Mouse (Mus musculus): Measurements from ENCODE around the gene Kat2a. TPM values are rescaled to one million over a fixed set of nuclear protein-coding genes. Genes with fewer than 3 reads are reported as not detected.
A peak's percentile ranks its signal among the peaks of the same experiment; 100 is the strongest.

Kat2a gene
- polyA plus RNA-seq, 1 experiment: 6.9 TPM

DNA sequence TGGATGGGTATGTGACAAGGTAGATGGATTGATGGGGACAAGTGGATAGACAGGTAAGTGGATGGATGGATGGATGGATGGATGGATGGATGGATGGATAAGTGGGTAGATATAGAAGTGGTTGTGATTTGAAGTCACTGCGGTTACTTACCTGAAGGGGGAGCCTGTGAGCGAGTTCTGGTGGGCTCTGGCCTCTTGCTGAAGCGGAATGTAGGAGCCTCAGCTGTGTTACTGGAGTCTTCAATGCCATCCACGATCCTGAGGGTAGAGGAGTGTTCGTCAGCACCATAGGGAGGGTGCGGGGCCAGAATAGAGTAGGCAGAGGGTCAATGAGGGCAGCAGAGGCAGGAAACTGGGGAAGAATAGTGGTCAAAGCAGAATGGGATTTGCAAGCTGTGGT lies 32.8 kb upstream of the Kat2a start:
- Histone ChIP-seq H3K4me1 (ENCODE audit: control insufficient read depth, insufficient read depth, insufficient read length, low read length) (peaks cover 7% of the 10 kb centered on the region; the same call in 1 of the 2 replicates), H3K4me3 (ENCODE audit: insufficient read depth, low read depth, low read length) (no peak overlapping the region), H3K27ac (replicated peaks; ENCODE audit: low read depth, low read length) (no peak overlapping the region)

DNA sequence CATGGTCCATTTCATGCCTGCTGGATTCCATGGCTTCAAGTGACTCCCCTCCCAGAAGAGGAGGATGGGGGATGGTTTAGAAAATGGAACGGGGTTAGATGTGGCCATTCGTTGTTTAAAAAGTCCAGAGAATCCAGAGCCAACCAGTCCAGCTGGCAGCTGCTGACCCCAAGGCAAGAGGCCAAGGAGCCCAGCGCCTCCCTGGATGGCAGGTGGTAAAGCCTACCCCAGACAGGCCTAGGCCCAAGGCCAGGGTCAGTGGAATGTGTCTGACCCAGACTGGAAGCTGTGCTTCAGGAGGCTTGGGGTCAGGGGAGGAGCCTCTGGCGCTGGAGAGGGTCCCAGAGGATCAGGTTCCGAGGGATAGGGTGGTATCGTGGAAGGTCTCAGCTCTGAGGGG lies 29.1 kb upstream of the Kat2a start:
- Histone ChIP-seq H3K4me1 (ENCODE audit: control insufficient read depth, insufficient read depth, insufficient read length, low read length) (peaks cover 13% of the 10 kb centered on the region), H3K27ac (replicated peaks; ENCODE audit: low read depth, low read length) (no peak overlapping the region), H3K4me3 (ENCODE audit: insufficient read depth, low read depth, low read length) (no peak overlapping the region)

DNA sequence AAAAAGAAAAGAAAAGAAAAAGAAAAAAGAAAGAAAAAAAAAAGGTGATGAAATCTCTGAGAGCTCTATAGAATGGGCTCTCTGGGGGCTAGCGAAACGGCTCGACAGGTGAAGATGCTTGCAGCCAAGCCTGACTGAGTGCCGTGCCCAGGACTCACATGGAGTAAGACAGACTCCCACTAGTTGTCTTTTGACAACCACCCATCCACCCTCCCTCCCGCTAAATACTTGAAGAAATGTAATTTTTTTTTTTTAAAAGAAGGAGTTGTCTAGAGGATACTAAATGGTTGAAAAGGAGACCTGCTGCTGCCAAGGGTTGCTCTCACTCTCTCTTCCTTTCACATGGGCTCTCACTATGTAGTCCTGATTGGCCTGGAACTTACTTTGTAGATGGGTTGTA lies 26.5 kb upstream of the Kat2a start:
- no peak overlapping the region for H3K27ac ChIP-seq (replicated peaks; ENCODE audit: low read depth, low read length)
- H3K4me1 ChIP-seq (ENCODE audit: control insufficient read depth, insufficient read depth, insufficient read length, low read length): peaks cover 26% of the 10 kb centered on the region
- H3K4me3 ChIP-seq (ENCODE audit: insufficient read depth, low read depth, low read length): no peak overlapping the region

DNA sequence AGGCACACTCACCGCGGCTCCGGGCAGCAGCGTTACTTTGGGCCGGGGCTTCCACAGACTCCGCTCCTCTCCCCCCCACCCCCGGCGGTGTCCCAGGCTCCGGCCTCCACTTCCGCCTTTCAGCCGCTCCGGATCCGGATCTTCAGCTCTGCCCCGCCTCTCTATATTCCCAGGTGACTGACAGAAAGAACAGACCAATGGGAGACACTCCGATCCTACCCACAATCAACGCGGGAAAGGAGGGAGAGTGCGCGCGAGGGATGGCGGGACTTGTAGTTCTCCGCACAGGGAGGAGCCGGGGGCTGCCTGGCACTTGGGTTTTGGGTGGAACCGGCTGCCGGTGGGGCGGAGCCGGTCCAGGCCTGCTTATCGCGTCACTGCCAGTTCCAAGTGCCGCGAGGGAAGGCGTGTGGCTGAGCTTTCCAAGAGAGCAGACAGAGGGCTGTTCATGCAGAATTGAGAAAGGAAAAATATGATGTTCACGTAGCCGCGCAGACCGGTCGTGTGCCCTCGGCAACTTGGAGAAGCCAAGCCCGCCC lies 25.9 kb upstream of the Kat2a start, which contains the start of gene Rab5c:
Rab5c (minus strand) TSS at position 150 of the 539 bp plus-strand sequence.
- H3K4me3 ChIP-seq (ENCODE audit: insufficient read depth, low read depth, low read length): peak within 1 kb of the TSS; percentile 82
- H3K4me1 ChIP-seq (ENCODE audit: control insufficient read depth, insufficient read depth, insufficient read length, low read length): peaks cover 26% of the 10 kb centered on the region
- peak within 1 kb of the TSS; percentile 89 for H3K27ac ChIP-seq (replicated peaks; ENCODE audit: low read depth, low read length)

DNA sequence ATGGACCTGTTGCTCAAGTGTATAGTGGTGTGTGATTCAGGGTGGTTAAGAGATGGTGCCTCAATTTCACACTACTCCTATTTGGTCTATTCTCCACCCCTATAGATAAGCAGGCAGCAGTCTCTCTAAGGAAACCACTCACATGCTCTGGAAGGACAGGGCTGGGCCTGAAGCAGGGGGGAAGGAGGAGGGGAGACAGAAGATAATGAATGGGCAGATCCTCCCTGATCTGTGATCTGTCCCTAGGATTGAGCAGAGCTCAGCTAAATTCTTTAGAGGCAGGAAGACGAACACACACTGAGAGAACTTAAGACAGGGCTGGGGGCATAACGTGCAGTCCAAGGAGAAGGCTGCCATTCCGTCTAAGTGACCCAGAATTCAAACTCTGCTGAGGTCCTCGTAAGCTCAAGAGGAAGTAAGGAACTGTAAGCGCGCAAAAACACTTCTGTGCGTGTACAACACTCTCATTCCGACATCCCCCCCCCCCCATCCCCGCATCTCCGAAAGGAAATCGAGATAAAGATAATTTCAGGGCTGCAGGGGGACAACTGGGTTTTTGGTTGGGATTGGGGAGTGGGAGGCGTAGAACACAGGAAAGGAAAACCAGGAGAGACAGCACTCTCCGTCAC lies 25.0 kb upstream of the Kat2a start:
- Histone ChIP-seq H3K4me1 (ENCODE audit: control insufficient read depth, insufficient read depth, insufficient read length, low read length) (peaks cover 26% of the 10 kb centered on the region), H3K27ac (replicated peaks; ENCODE audit: low read depth, low read length) (peak overlapping the region; percentile 89), H3K4me3 (ENCODE audit: insufficient read depth, low read depth, low read length) (peak overlapping the region; percentile 82)

DNA sequence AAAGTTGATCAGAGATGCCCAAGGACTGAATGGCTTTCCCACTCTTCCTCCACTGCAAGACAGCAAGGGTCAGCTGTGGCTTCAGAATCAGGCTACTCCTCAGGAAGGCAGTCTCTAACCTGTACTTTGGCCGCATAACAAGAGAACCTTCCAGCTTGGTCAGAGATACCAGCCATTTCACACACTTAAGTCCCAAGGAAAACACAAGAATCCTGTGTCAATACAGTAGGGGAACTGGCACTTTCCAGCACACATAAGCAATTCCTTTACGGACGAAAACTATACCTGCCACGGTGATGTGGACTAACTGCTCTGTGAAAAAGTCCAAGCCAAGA lies 24.4 kb upstream of the Kat2a start:
- Histone ChIP-seq H3K4me3 (ENCODE audit: insufficient read depth, low read depth, low read length) (peak overlapping the region; percentile 82), H3K4me1 (ENCODE audit: control insufficient read depth, insufficient read depth, insufficient read length, low read length) (peaks cover 24% of the 10 kb centered on the region), H3K27ac (replicated peaks; ENCODE audit: low read depth, low read length) (peak overlapping the region; percentile 3)

DNA sequence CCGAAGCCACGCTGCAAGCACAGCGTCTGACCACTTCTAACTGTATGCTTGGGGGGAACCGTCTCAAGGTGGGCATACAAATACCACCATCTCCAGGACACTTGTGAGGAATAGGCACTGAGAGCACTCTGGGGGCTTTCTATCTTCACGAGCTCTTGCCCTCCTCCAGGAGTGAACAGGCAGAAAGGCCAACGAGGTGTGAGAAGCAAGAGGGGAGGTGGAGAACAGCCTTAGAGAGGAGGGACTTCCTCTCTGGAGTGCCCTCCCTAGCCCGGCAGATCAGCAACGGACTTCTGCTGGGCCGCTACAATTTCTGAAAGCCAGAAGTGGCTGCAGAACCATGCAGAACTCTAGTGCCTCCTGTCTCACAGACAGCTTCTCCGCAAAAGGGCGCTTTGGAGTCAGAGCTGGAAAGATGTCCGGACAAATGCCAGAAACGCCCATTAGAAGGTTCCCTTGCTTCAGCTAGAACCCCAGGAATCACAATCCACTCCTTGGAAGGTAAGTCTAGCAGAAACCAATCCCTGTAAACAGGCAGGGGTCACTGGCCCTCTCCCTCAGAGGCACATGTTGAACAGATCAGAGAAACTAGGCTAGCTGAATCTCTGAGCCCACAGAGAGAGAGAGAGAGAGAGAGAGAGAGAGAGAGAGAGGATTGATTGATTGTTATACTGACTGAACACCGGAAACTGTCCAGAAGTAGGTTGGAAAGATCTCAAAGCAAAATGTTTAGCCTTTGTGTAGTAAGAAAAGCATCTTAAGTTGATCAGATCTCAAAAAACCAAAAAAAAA lies 23.9 kb upstream of the Kat2a start:
- peaks cover 22% of the 10 kb centered on the region for H3K4me1 ChIP-seq (ENCODE audit: control insufficient read depth, insufficient read depth, insufficient read length, low read length)
- H3K4me3 ChIP-seq (ENCODE audit: insufficient read depth, low read depth, low read length): peak overlapping the region; percentile 82
- peak overlapping the region; percentile 57 for H3K27ac ChIP-seq (replicated peaks; ENCODE audit: low read depth, low read length)

DNA sequence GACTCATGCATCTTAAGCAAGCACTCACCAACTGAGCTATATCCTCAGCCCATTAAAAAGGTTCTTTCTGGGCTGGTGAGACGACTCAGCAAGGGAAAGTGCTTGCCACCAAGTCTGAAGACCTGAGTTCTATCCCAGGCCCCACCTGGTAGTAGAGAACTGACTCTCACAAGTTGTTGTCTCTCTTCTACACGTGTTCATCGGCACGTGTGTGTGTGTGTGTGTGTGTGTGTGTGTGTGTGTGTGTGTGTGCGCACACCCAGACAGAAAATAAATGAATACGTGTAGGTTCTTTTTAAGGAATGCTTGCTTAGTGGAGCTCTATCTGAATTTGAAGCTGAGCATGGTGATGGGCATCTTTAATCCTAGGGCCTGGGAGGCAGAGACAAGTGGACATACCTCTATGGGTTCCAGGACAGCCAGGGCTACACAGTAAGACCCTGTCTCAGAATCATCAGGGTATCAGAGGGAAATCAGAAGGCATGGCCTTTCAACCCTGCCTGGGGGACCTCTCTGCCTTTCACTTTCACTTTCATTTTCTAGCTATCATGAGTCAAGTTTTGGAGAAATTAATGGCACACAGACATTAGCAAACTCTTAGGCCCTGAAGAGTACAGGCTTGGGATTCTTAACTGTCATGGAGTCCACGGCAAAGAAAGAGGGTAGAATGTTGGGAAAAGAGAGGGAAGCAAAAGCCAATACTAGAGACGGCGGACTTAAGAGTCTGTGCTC lies 23.0 kb upstream of the Kat2a start:
- H3K27ac ChIP-seq (replicated peaks; ENCODE audit: low read depth, low read length): peak overlapping the region; percentile 57
- H3K4me3 ChIP-seq (ENCODE audit: insufficient read depth, low read depth, low read length): peak overlapping the region; percentile 82
- peaks cover 28% of the 10 kb centered on the region for H3K4me1 ChIP-seq (ENCODE audit: control insufficient read depth, insufficient read depth, insufficient read length, low read length)

DNA sequence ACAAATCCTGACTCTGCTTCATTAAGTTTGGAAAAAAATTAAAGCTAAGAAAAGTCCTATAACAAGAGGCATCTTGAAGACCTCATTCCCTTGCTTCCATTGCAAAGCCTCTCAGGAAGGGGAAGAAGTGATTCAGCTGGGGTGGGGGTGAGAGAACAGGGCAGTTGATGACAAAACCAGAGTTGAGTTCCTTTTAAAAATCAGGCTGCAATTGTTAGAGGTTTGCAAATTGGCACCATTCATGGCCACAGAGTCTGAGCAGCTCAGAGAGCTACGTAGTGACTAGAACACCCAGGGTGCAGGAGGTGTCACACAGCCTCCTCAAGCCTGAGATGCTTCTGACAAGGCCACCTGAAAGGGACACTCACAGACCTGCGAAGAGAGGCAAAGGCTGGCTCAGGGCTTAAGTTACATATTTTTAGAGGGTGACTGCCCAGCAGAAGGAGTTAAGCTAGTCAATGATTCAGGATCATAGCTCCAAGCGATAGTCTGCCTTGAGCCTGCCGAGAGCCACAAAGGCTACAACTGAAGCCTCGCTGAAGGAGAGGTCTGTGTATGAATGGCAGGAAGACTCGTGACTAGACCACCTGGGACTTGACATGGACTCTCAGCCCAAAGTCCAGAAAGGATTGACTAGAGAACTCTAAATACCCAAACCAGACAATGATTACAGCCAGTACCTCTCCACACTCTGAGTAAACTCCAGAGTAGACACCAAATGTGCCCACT lies 18.4 kb upstream of the Kat2a start:
- peaks cover 43% of the 10 kb centered on the region for H3K4me1 ChIP-seq (ENCODE audit: control insufficient read depth, insufficient read depth, insufficient read length, low read length)
- peak overlapping the region; percentile 85 for H3K27ac ChIP-seq (replicated peaks; ENCODE audit: low read depth, low read length)
- H3K4me3 ChIP-seq (ENCODE audit: insufficient read depth, low read depth, low read length): no peak overlapping the region

DNA sequence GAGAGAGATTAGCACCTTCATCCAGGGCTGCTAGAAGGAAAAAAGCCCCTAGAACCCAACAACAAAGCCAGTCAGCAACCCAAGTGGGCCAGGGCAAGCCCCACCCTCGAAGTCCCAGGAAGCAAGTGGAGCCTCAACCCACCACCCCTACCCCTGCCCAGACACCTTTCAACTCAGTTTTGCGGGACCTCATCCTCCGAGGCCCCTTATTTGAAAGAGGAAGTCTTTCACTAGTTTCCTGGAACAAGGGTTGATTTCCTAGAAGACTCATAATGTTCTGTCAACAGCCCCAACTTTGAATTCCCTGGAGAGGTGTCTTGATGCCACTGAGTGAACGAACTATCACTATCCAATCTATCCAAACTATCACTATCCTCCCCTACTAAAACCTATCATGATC lies 17.7 kb upstream of the Kat2a start:
- Histone ChIP-seq H3K4me1 (ENCODE audit: control insufficient read depth, insufficient read depth, insufficient read length, low read length) (peaks cover 43% of the 10 kb centered on the region), H3K4me3 (ENCODE audit: insufficient read depth, low read depth, low read length) (no peak overlapping the region), H3K27ac (replicated peaks; ENCODE audit: low read depth, low read length) (peak overlapping the region; percentile 77)

DNA sequence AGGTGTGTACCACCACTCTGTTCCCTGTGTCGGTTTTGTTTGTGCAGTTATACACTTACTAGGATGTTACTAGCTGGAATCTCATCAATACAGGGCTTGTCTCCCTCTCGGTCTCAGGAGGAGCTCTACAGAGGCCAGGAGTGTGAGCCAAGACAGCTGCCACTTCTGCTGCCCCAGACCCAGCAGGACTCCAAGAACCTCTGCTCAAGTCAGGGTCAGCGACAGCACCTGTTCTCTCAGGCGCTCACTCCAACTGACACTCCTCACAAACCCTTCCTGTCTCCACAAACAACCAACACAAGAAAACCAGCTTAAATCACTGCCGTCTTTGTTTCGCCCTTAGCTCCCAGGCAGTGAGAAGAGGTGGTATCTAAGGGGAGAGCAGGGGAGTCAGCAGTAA lies 16.3 kb upstream of the Kat2a start:
- H3K27ac ChIP-seq (replicated peaks; ENCODE audit: low read depth, low read length): peak overlapping the region; percentile 77
- peaks cover 51% of the 10 kb centered on the region for H3K4me1 ChIP-seq (ENCODE audit: control insufficient read depth, insufficient read depth, insufficient read length, low read length)
- no peak overlapping the region for H3K4me3 ChIP-seq (ENCODE audit: insufficient read depth, low read depth, low read length)

DNA sequence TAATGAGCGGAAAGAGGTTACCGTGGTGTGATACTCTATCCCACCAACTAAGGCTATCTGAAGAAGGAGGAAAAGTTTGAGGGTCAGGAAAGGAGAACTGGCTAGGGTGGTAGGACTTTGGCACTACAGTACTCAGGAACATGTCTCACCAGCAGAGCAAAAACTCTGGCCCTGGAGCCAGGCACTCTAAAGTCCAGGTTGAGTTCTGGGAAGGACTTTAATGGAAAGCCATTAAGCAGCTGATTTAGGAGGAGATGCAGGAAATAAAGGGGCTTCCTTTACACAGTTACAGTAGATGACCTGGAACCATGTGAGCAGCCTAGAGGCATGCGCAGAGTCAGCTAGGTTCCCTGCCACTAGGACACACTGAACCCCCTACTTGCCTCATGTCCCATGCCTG lies 14.9 kb upstream of the Kat2a start:
- no peak overlapping the region for H3K4me3 ChIP-seq (ENCODE audit: insufficient read depth, low read depth, low read length)
- H3K4me1 ChIP-seq (ENCODE audit: control insufficient read depth, insufficient read depth, insufficient read length, low read length): peaks cover 55% of the 10 kb centered on the region
- peak overlapping the region; percentile 43 for H3K27ac ChIP-seq (replicated peaks; ENCODE audit: low read depth, low read length)

DNA sequence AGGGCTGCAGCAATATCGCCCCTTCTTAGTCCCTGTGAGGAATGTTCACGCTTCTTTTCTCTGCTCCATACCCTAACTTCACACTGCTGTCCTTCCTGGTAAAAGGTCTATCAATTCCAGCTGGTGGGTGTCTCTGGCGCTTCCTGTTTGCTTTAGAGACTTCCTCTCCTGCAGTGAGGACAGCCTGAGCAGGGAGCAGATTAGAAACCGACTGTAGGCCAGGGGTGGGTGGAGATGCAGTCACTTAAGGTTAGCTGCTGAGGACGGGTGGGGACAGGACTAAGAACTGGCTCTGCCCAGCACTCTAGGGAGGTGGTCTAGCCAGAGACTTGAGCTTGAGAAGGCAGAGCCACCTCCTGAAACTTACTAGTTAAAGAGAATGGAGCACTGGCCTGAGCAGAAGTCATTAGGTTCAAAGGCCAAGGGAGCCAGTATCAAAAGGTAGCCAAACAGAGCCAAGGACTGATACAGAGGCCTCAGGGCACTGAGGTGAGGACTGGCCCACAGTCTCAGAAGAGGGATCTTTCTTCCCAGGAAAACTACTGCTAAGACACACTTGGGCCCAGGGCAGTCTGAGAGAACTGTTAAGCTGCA lies 12.8 kb upstream of the Kat2a start:
- Histone ChIP-seq H3K27ac (replicated peaks; ENCODE audit: low read depth, low read length) (peak overlapping the region; percentile 90), H3K4me3 (ENCODE audit: insufficient read depth, low read depth, low read length) (no peak overlapping the region), H3K4me1 (ENCODE audit: control insufficient read depth, insufficient read depth, insufficient read length, low read length) (peaks cover 63% of the 10 kb centered on the region)

DNA sequence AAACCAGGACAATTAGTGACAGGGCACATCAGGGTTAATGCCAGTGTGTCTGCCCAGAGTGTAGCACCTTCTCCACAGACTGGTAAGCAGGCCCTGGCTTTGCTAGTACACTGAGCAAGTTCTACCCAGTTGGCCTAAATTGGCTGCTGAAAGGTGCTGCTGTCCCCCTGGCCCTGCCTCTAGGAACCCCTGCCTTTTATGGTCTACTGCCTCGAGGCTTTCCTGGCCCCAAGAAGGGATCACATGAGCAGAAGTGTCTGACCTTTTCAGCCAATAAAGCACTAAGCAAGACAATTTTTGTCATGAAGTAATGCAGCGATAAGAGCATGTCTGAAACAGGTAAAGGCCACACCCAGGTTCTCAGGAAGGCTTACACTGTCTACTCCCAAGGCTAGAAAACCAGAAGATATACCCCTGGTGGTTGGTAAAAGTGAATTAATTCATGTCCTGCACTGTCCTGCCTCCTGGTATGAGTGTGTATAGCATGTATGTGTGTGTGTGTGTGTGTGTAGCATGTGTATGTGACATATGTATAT lies 10.3 kb upstream of the Kat2a start:
- Histone ChIP-seq H3K4me1 (ENCODE audit: control insufficient read depth, insufficient read depth, insufficient read length, low read length) (peaks cover 58% of the 10 kb centered on the region), H3K27ac (replicated peaks; ENCODE audit: low read depth, low read length) (peak overlapping the region; percentile 78), H3K4me3 (ENCODE audit: insufficient read depth, low read depth, low read length) (no peak overlapping the region)

Measured in brown adipose tissue, adult 24 weeks (tissue).